Mouse (Mus musculus) embryonic fibroblast, embryonic 13.5 days (primary cell): ENCODE results near the gene Use1.

Source experiments
- CTCF ChIP-seq: IDR thresholded peaks from 2 replicates; pipeline ENCODE4 v1.5.1; 2011; ENCODE audit warnings: mild to moderate bottlenecking, control low read depth, low read length, moderate library complexity, borderline replicate concordance; ENCODE audit not compliant: insufficient read depth
- POLR2A ChIP-seq: IDR thresholded peaks from 2 replicates; pipeline ENCODE4 v1.6.1; 2011; ENCODE audit warnings: low read depth, mild to moderate bottlenecking, control low read depth, low read length, moderate library complexity

GRCm38 (mm10) chr8:71366771-71367528 is at the start of gene Use1:
- TF ChIP-seq CTCF: no peak
- no peak; the same call in none of the 2 replicates for TF ChIP-seq POLR2A
